Mouse (Mus musculus): ENCODE measurements around the gene Olfr39. TPM values are rescaled to one million over a fixed set of nuclear protein-coding genes. Genes with fewer than 3 reads are reported as not detected.

Gene Olfr39
- total RNA-seq (2023) = not detected

GRCm38 (mm10) chr9:20282051-20282450, at the start of gene Olfr39:
Gene Olfr39, plus strand, starts transcription at chr9:20282351.

GRCm38 (mm10) chr9:20236819-20237218, 45.3 kb upstream of the Olfr39 start, which contains the start of gene Olfr872:
Gene Olfr872, plus strand, starts transcription at chr9:20237119.

GRCm38 (mm10) chr9:20298232-20298631, 16.1 kb downstream of the Olfr39 start, which contains the start of gene Olfr873:
Gene Olfr873, plus strand, starts transcription at chr9:20298532.

GRCm38 (mm10) chr9:20335994-20336393, 53.8 kb downstream of the Olfr39 start, which contains the start of gene Olfr18:
Gene Olfr18, minus strand, starts transcription at chr9:20336094.

Other genes starting within 250 kb of the Olfr39 start
- not detected for gene Olfr867, start 224.8 kb upstream of the Olfr39 start, total RNA-seq (2023)
- not detected for gene Olfr868, start 183.7 kb upstream of the Olfr39 start, total RNA-seq (2023)
- not detected for gene Olfr869, start 153.3 kb upstream of the Olfr39 start, total RNA-seq (2023)
- gene Olfr870, start 108.3 kb upstream of the Olfr39 start, total RNA-seq (2023) = not detected
- not detected for gene Olfr871, start 70.1 kb upstream of the Olfr39 start, total RNA-seq (2023)
- gene Olfr872, start 45.2 kb upstream of the Olfr39 start, total RNA-seq (2023) = not detected
- gene Olfr873, start 16.2 kb downstream of the Olfr39 start, total RNA-seq (2023) = not detected
- gene Olfr18, start 53.7 kb downstream of the Olfr39 start, total RNA-seq (2023) = not detected
- 1 to 10 TPM; 1.2 to 2.4 TPM for gene Zfp560, start 102.8 kb downstream of the Olfr39 start, total RNA-seq (2023)
- gene Zfp26, start 177.8 kb downstream of the Olfr39 start, total RNA-seq (2023) = 10 to 100 TPM; 17.7 to 19.7 TPM
- 10 to 100 TPM; 14.0 to 17.5 TPM for gene Zfp426, start 210.4 kb downstream of the Olfr39 start, total RNA-seq (2023)
- gene Zfp266, start 239.1 kb downstream of the Olfr39 start, total RNA-seq (2023) = 10 to 100 TPM; 15.9 to 16.2 TPM